Mouse (Mus musculus): ENCODE results near the gene Gabarapl2.

DNA sequence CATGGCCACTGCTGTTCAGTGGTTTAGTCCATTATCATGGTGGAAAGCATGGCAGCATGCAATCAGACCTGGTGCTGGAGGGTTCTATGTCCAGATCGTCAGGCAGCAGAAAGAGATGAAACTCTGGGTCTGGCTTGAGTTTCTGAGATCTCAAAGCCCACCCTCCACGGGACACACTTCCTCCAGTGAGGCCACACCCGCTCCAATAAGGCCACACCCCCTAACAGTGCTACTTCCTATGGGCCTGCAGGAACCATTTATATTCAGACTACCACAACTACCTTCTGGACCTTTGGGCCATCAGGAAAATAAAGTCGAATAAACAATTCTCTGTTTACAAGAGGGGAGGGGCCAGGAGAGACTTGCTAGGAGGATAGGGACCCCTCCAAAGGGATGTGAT, 19.5 kb upstream of the Gabarapl2 start:
- TF ChIP-seq POLR2A (IDR thresholded peaks at IDR 0.05; ENCODE audit: extremely low read depth, insufficient read depth, low read length) (no peak), CTCF (IDR thresholded peaks at IDR 0.05; ENCODE audit: extremely low read depth, insufficient read depth, low read length) (no peak)

Measured in cortical plate, adult 2 months (tissue).